Mouse (Mus musculus): ENCODE measurements around the gene Hspb11. TPM values are rescaled to one million over a fixed set of nuclear protein-coding genes. Genes with fewer than 3 reads are reported as not detected.
A peak's percentile ranks its signal among the peaks of the same experiment; 100 is the strongest.

The Hspb11 gene
- polyA plus RNA-seq (2012; rRNA removed) = 22.5 and 23.5 TPM in 2 replicates

DNA sequence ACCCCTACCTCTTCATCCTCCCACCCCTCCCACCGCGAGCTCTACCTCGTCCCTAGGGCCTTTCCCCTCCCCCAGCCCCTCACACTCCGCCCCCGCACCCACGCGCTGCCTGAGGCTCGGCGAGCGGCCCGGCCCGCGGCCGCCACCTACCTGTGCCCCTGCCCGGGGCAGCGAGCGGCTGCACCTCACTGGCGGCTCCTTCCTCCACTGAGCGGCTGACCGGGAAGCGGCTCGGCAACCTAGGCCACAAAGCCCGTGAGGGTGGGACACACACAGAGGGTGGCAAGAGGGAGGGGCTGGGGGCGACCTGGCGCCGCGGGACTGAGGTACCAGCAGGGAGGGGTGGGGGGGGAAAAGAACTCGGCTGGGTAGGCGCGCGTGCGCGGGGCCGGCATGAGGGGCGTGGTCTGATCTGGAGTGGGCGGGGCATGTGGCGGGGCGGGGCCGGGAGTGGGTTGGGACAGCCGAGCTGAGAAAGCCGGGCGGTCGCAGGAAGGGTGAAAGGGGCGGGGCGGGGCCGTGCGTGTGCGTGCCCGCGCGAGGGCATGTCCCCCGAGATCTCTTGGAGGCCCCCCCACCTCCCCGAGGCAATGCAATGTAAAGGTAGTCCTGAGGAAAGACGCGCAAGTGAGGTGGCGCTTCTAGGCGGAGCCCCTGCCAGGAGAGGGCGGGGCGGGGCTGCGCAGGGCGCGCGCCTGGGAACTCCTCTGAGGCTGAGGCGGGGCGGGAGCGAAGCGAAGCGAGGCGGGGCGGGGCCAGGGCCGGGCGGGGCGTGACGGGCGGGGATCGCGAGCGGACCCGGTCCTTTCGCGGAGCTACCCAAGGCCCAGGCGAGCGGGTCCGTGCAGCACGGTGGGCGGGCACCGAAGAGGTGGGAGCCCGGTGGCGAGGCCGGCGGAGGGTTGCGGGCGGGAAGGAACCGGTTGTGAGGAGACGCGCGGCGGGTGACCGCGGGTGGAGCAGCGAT, at the start of gene Hspb11, which contains the start of gene Lrrc42:
Gene Hspb11, plus strand, starts transcription at position 469 of the 967 bp plus-strand sequence.
Gene Lrrc42, minus strand, starts transcription at position 408 of the 967 bp plus-strand sequence.
- peak; percentile 93 to 97 for DNase-seq
- Histone ChIP-seq H3K27me3 (ENCODE audit: control insufficient read depth, insufficient read depth, low read length) (no peaks in the 10 kb centered on the region), H3K4me1 (ENCODE audit: control insufficient read depth, insufficient read depth, low read length) (no peaks in the 10 kb centered on the region), H3K27ac (ENCODE audit: insufficient read depth, low read length) (peak within 1 kb of the TSS; percentile 86), H3K4me3 (replicated peaks; ENCODE audit: insufficient read depth, low read depth, low read length) (peak within 1 kb of the TSS; percentile 87)
- TF ChIP-seq POLR2A (IDR thresholded peaks at IDR 0.05; ENCODE audit: borderline replicate concordance, insufficient read depth, low read length) = peak; percentile 71
- no peak for TF ChIP-seq CTCF (IDR thresholded peaks at IDR 0.05; ENCODE audit: borderline replicate concordance, insufficient read depth, low read depth, low read length)
- under 1% methylated on average over 100 of the region's 101 CpGs for WGBS

- Histone ChIP-seq H3K27ac (ENCODE audit: insufficient read depth, low read length) (no peak overlapping the region), H3K4me3 (replicated peaks; ENCODE audit: insufficient read depth, low read depth, low read length) (no peak overlapping the region), H3K4me1 (ENCODE audit: control insufficient read depth, insufficient read depth, low read length) (no peaks in the 10 kb centered on the region), H3K27me3 (ENCODE audit: control insufficient read depth, insufficient read depth, low read length) (no peaks in the 10 kb centered on the region)
- WGBS = 98% methylated on average over 2 of the region's 2 CpGs
- TF ChIP-seq POLR2A (IDR thresholded peaks at IDR 0.05; ENCODE audit: borderline replicate concordance, insufficient read depth, low read length) = no peak
- TF ChIP-seq CTCF (IDR thresholded peaks at IDR 0.05; ENCODE audit: borderline replicate concordance, insufficient read depth, low read depth, low read length) = no peak
- DNase-seq = no peak
Observed at GRCm38 (mm10) chr4:107207016-107207415, 46.4 kb upstream of the Hspb11 start.

DNA sequence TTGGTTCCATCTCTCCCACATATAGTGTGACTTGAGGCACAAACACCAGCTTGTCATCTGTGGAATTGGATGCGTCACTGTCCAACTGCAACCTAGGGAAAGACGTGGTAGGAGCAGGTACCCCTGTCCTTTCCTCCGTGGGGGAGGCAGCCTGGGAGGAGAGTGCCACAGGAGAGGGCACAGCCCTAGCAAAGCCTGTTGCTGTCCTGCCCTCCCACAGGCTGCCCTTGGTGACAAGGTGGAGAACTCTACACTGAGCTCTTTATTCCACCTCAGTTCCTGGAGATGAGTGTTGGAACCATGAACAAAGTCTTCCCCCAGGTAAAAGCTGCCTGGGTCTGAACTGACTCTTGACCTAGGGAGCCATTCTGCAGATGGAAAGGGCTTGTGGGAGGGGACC, 44.5 kb upstream of the Hspb11 start, which contains the start of gene Ldlrad1:
Gene Ldlrad1, plus strand, starts transcription at position 301 of the 400 bp plus-strand sequence.
- DNase-seq = no peak
- no peaks in the 10 kb centered on the region for H3K27me3 ChIP-seq (ENCODE audit: control insufficient read depth, insufficient read depth, low read length)
- H3K4me1 ChIP-seq (ENCODE audit: control insufficient read depth, insufficient read depth, low read length) = no peaks in the 10 kb centered on the region
- WGBS = 82% methylated on average over 3 of the region's 3 CpGs
- H3K4me3 ChIP-seq (replicated peaks; ENCODE audit: insufficient read depth, low read depth, low read length) = no peak within 1 kb of the TSS
- no peak within 1 kb of the TSS for H3K27ac ChIP-seq (ENCODE audit: insufficient read depth, low read length)
- TF ChIP-seq CTCF (IDR thresholded peaks at IDR 0.05; ENCODE audit: borderline replicate concordance, insufficient read depth, low read depth, low read length) = no peak
- no peak for TF ChIP-seq POLR2A (IDR thresholded peaks at IDR 0.05; ENCODE audit: borderline replicate concordance, insufficient read depth, low read length)

DNA sequence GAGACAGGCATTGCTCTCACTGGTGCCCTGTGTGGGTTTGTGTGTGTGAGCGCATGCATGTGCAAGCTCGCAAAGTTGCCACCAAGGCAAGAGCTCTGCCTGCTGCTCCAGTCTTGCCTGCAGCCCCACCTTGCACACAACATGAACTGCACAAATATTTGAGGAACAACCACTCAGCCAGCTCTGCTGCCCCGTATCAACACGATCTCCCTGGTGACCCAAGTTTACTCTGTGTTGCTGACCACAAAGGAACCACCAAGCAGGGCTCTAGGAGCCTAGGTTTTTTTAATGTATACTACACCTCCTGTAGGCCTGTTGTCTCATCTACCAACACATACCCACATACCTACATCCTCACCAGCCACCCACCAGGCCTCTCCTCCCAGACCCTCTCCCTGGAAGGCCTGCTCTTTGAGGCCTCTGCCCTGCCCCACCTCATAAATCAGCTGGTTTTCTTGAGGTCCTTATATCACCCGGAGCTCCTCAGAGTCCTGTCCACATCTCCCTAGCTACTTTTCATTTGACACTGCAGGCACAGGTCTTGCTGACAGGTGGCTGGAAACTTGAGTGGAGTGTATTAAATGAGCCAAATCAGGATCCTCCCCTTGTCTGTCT, 42.8 kb upstream of the Hspb11 start:
- Histone ChIP-seq H3K27me3 (ENCODE audit: control insufficient read depth, insufficient read depth, low read length) (no peaks in the 10 kb centered on the region), H3K4me1 (ENCODE audit: control insufficient read depth, insufficient read depth, low read length) (no peaks in the 10 kb centered on the region), H3K4me3 (replicated peaks; ENCODE audit: insufficient read depth, low read depth, low read length) (no peak overlapping the region), H3K27ac (ENCODE audit: insufficient read depth, low read length) (no peak overlapping the region)
- TF ChIP-seq CTCF (IDR thresholded peaks at IDR 0.05; ENCODE audit: borderline replicate concordance, insufficient read depth, low read depth, low read length) (no peak), POLR2A (IDR thresholded peaks at IDR 0.05; ENCODE audit: borderline replicate concordance, insufficient read depth, low read length) (no peak)
- WGBS = 82% methylated on average over 5 of the region's 5 CpGs
- no peak for DNase-seq

DNA sequence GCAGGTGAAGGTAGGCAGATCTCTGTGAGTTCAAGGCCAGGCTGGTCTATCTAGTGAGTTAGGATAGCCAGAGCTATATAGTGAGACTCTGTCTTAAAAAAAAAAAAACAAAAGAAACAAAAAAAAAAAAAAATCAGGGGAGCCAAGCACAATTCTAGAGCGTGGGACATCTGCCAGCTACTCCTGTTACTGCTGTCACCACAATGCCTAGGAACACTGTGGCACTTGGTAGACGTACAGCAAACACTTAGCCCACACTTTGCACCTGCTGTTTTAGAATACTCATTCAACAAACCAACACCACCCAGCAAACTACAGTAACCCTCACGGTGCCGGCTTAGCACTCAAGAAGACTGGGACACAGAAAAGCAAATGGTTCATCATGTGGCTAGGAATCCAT, 41.9 kb upstream of the Hspb11 start:
- no peak for DNase-seq
- WGBS = 57% methylated on average over 4 of the region's 4 CpGs

GRCm38 (mm10) chr4:107211936-107212335, 41.5 kb upstream of the Hspb11 start:
- H3K4me3 ChIP-seq (replicated peaks; ENCODE audit: insufficient read depth, low read depth, low read length) = no peak overlapping the region
- H3K27me3 ChIP-seq (ENCODE audit: control insufficient read depth, insufficient read depth, low read length) = no peaks in the 10 kb centered on the region
- H3K27ac ChIP-seq (ENCODE audit: insufficient read depth, low read length) = no peak overlapping the region
- 79% methylated on average over 5 of the region's 5 CpGs for WGBS
- no peak for DNase-seq
- no peak for TF ChIP-seq POLR2A (IDR thresholded peaks at IDR 0.05; ENCODE audit: borderline replicate concordance, insufficient read depth, low read length)
- no peak for TF ChIP-seq CTCF (IDR thresholded peaks at IDR 0.05; ENCODE audit: borderline replicate concordance, insufficient read depth, low read depth, low read length)
- H3K4me1 ChIP-seq (ENCODE audit: control insufficient read depth, insufficient read depth, low read length) = no peaks in the 10 kb centered on the region

More for the DNA sequence above, 41.9 kb upstream of the Hspb11 start:
- Histone ChIP-seq H3K27me3 (ENCODE audit: control insufficient read depth, insufficient read depth, low read length) (no peaks in the 10 kb centered on the region), H3K4me1 (ENCODE audit: control insufficient read depth, insufficient read depth, low read length) (no peaks in the 10 kb centered on the region), H3K4me3 (replicated peaks; ENCODE audit: insufficient read depth, low read depth, low read length) (no peak overlapping the region), H3K27ac (ENCODE audit: insufficient read depth, low read length) (no peak overlapping the region)
- TF ChIP-seq POLR2A (IDR thresholded peaks at IDR 0.05; ENCODE audit: borderline replicate concordance, insufficient read depth, low read length) = no peak
- TF ChIP-seq CTCF (IDR thresholded peaks at IDR 0.05; ENCODE audit: borderline replicate concordance, insufficient read depth, low read depth, low read length) = no peak

DNA sequence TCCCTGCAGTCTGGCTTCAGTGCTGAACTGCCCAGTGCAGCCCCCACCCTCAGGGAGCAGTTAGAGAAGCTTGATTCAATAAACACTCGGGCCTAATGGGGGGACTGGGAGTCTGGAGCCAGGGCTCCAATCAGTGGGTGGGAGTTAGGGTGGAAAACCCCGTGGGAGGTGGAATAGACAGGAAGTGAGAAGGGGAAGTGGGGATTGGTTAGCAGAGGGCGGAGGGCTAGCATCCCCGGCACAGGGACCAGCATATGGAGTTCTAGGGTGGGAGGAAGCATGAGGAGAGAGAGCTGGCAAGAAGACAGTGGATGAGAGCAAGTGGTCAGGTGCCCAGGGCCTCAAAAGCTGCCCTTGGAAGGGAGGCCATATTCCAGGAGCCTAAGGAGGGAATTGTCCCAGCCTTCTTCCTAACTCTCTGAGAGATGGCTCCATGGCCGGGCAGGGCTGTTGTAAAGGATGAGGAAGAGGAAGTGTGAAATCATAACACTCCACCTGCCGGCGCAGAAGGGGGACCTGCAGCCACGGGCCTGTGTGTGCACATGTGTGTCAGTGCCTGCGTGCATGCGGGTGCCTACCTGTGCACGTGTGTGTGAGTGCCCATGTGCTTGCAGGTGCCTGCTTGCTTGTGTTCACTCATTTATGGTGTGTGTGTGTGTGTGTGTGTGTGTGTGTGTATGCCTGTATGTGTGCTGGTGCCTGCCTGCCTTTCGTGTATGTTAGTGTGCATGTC, 39.9 kb upstream of the Hspb11 start:
- no peaks in the 10 kb centered on the region for H3K27me3 ChIP-seq (ENCODE audit: control insufficient read depth, insufficient read depth, low read length)
- no peak for TF ChIP-seq POLR2A (IDR thresholded peaks at IDR 0.05; ENCODE audit: borderline replicate concordance, insufficient read depth, low read length)
- TF ChIP-seq CTCF (IDR thresholded peaks at IDR 0.05; ENCODE audit: borderline replicate concordance, insufficient read depth, low read depth, low read length) = no peak
- H3K27ac ChIP-seq (ENCODE audit: insufficient read depth, low read length) = no peak overlapping the region
- DNase-seq = no peak
- no peak overlapping the region for H3K4me3 ChIP-seq (replicated peaks; ENCODE audit: insufficient read depth, low read depth, low read length)
- no peaks in the 10 kb centered on the region for H3K4me1 ChIP-seq (ENCODE audit: control insufficient read depth, insufficient read depth, low read length)
- WGBS = 68% methylated on average over 12 of the region's 12 CpGs

Measured in cerebellum, adult 2 months (tissue).